Mouse (Mus musculus): ENCODE results near the gene Slc44a4.
"Not testable (repeated sequence)": the region's sequence is repeated elsewhere in the genome, so short reads cannot be mapped to it uniquely, and the experiment has no call there.

Gene Slc44a4

DNA sequence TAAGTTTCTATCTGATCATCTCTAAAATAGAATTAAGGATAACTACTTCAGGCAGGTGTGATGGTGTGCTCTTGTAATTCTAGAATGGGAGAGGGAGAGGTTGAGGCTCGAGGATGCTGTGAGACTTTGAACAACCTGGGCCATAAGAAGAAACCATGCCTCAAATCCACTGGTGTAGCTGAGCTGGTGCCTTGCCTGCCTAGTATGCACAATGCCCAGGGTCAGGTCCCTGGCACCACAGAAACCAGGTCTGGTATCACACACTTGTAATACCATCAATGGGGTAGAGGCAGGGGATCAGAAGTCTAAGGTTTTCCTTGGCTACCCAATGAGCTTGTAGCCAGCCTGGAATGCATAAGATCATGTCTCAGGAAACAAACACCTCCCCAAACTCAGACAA, 48.6 kb downstream of the Slc44a4 start:
- no peak for DNase-seq

DNA sequence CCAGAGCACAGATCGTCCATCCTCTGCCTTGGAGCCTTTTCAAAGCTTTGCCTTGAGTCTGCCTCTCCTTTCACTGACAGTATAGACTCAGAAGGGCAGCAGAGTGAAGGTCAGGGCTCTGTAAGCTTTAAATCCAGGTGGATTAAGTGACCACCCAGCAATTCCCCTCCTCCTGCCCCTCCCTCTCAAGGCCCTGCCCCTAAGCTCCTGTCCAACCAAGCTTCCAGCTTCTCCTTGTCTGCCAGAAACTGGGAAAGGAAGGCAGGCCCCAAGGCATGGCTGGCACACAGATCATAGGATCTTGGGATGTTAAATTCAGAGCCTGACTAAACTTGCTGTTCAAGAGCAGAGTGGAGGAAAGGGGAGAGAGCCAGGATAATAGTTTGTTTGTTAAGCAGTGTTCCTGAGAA, 50.4 kb downstream of the Slc44a4 start:
- no peak for DNase-seq

DNA sequence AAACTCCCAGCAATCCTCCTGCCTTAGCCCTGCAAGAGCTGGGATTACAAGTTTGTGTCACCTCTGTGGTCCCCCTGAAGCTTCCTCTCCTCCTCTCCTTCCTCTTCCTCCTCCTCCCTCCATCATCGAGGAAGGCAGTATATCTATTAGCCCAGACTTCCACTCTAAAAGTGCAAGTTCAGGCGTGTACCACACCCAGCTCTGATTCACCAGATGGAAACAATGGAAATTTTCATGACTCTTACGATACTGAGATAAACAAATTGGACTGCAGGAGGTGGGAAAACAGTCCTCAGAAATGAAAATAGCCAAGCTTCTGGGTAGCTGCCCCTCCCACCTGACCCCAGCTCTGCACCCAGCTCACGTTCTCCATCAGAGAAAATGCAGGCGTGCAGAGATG, 51.4 kb downstream of the Slc44a4 start:
- no peak for DNase-seq

DNA sequence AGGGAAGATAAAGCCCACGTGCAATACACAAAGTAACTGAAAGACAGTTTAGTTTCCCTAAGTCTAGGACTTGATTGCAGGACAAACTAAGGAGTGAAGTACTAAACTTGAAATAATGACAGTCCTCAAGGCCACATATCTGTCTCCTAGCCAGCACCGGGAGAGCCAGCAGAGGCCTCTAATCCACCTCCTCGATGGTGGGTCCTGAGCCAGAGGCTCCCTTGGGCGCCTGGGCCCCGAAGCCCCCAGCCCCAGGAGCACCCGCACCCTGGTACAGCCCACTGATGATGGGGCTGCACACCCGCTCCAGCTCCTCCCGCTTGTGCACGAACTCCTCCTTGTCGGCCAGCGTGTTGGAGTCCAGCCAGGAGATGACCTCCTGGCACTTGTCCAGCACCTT, 55.6 kb downstream of the Slc44a4 start, which contains the start of gene Gm20481:
Gm20481 (plus strand) TSS at position 91 of the 400 bp plus-strand sequence.
- not testable (repeated sequence) for DNase-seq

DNA sequence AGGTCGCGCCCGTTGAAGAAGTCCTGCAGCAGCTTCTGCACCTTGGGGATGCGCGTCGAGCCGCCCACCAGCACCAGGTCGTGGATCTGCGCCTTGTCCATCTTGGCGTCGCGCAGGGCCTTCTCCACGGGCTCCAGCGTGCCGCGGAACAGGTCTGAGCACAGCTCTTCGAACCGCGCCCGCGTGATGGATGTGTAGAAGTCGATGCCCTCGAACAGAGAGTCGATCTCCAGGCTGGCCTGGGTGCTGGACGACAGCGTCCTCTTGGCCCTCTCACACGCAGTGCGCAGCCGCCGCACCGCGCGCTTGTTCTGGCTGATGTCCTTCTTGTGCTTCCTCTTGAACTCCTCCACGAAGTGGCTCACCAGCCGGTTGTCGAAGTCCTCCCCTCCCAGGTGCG, 56.6 kb downstream of the Slc44a4 start:
- not testable (repeated sequence) for DNase-seq

DNA sequence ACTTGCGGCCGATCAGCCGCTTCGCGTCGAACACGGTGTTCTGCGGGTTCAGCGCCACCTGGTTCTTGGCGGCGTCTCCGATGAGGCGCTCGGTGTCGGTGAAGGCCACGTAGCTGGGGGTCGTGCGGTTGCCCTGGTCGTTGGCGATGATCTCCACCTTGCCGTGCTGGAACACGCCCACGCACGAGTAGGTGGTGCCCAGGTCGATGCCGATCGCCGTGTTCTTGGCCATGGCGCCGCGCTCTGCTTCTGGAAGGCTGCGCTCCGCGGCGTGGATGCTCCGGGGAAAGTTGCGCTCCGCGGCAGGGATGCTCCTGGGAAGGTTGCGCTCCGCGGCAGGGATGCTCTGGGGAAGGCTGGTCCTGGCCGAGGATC, 57.4 kb downstream of the Slc44a4 start:
- DNase-seq = not testable (repeated sequence)

DNA sequence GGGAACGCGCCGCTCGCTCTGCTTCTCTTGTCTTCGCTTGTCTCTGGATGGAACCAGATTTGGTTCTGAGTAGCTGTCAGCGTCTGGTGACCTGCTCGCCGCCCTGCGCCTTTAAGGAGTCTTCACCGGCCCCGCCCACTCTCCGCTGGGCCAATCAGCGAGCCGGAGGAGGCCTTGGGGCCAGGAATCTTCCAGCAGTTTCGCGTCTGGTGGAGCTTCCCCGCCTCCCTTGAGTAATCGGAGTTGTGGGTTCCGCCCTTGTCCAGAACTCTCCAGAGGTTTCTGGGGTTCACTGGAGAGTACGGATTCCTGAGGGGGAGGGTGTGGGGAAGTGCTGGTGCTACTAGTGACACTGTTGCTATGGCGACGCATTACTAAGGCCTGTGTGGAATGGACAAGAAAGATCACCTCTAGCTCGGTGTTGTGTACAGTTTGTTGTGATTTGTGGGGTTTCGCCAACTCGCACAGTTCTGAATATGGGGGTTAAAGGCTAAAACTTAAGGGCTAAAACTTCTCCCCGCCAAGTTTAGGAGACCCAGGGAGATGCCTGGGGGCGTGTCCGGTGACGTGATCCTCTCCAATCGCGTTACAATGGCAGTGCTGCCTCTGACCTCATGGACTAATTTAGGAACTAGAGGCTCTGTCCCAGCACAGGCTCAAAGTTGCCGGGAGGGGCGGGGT, 57.9 kb downstream of the Slc44a4 start, which contains the start of the genes Hspa1a and Hspa1l:
Hspa1a (minus strand) TSS at position 88 of the 681 bp plus-strand sequence.
Hspa1l (plus strand) TSS at position 635 of the 681 bp plus-strand sequence.
- peak; percentile 62 for DNase-seq

DNA sequence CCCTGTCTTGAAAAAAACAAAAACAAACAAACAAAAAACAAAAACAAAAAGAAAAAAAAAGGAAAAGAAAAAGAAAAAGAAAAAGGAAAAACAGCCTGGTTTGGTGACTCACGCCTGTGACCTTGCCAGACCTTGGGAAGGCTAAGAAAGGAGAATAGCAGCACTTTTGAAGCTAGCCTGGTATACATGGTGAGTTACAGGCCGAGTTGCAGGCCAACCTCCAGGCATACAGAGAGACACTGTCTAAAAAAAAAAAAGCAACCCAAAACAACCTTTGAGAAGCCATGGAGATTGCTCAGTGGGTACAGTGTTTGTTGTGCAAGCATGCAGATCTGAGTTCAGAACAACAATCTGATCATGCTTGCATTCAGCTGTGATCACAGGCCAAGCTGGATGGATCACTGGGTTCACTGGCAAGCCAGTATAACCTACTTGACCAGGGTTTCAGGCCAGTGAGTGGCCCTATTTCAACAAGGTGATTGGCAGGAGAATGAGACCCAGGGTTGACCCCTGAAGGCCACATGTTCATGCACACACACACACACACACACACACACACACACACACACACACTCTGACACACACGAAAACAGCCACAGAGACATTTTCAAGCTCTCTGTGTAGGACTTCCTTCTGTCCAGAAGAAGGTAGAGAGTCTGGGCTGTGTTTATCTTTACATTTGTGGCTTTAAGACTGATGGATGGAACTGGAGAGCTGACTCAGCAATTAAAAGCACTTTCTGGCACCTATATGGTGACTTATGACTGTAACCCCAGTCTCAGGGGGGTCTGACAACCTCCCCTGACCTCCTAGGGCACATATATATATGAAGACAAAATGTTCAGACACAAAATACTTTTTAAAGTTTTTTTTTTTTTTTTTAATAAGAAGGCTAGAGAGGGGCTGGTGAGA, 61.6 kb downstream of the Slc44a4 start:
- no peak for DNase-seq

DNA sequence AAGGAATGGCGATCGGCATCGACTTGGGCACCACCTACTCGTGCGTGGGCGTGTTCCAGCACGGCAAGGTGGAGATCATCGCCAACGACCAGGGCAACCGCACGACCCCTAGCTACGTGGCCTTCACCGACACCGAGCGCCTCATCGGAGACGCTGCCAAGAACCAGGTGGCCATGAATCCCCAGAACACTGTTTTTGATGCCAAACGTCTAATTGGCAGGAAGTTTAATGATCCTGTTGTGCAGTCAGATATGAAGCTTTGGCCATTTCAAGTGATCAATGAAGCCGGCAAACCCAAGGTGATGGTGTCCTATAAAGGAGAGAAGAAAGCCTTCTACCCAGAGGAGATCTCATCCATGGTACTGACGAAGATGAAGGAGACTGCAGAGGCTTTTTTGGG, 62.7 kb downstream of the Slc44a4 start:
- no peak for DNase-seq

DNA sequence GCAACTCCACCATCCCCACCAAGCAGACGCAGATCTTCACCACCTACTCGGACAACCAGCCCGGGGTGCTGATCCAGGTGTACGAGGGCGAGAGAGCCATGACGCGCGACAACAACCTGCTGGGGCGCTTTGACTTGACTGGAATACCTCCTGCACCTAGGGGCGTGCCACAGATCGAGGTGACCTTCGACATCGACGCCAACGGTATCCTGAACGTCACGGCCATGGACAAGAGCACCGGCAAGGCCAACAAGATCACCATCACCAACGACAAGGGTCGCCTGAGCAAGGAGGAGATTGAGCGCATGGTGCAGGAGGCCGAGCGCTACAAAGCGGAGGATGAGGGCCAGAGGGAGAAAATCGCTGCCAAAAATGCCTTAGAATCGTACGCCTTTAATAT, 64.0 kb downstream of the Slc44a4 start:
- no peak for DNase-seq

DNA sequence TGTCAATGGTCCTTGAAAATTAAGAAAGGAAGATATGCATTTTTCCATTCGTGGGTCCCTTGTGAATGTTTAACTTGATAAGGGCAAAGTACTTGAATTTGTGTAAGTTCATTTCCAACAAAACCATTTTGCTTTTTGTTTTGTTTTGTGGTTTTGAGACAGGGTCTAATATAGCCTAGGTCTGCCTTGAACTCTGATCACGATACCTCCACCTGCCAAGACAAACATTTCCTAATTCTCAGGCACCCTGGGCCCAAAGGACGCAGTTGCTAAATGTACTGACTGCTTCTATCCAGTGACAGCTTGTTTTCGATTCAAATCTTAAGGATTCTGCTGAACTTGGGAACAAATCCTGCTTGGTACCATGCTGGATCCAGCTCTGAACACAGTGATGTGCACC, 65.4 kb downstream of the Slc44a4 start:
- no peak for DNase-seq

Data from thymus, postnatal 25 days (tissue).